Mouse (Mus musculus): ENCODE data around the gene Fgf22.

Fgf22 gene

DNA sequence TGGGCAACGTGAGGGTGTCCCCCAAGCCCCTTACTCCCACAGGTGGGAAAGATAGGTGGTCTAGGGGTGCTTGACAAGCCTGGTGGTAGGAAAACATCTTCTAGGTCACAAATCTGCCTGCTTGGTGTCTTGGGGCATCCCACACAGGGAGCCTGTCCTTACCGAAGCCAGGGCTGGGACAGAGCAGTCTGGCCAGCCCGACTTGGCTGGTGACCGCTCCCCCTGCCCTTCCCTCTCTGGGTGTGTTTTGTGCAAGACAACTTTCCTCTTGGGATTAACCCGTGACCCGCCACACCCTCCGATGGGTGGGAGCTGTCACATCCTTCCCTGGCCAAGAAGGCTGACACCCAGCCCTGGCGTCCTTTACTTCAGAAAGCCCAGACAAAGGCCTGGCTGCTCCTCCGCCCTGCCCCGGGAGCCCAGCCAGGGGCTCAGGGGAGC, 39.6 kb downstream of the Fgf22 start:
- DNase-seq: peak in 1 of 2 experiments; percentile 26

DNA sequence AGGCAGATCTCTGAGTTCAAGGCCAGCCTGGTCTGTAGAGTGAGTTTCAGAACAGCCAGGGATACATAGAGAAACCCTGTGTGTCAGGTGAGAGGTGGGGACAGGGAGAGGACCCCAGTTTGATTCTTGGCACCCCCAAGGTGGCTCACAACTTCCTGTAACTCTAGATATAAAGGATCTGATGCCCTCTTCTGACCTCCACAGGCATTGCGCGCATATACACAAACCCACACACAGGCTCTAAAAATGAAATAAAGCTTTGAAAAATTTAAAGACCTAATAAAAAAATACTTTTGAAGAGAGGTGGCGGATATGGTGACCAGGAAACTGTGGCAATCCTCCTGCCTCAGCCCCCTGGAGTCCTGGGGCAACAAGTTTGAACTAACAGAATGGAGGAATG, 41.0 kb downstream of the Fgf22 start:
- DNase-seq: no peak

DNA sequence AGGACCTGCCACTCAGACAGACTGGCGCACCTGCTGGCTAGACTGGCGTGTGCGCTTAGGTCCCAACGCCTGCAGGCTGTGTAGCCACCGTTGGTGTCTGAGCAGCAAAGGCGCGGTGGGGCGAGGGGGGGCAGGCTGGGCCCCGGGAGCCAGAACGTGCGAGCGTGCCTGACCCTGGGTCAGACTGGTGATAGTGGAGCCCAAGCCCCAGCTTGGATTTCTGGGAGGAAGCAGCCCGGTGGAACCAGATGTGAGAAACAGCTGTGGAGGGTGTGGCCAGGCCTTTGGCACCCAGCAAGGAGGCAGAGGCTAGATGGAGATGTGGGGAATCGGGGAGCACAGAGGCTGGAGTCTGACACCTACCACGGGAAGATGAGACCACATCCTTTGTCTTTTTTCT, 42.5 kb downstream of the Fgf22 start:
- DNase-seq: no peak

DNA sequence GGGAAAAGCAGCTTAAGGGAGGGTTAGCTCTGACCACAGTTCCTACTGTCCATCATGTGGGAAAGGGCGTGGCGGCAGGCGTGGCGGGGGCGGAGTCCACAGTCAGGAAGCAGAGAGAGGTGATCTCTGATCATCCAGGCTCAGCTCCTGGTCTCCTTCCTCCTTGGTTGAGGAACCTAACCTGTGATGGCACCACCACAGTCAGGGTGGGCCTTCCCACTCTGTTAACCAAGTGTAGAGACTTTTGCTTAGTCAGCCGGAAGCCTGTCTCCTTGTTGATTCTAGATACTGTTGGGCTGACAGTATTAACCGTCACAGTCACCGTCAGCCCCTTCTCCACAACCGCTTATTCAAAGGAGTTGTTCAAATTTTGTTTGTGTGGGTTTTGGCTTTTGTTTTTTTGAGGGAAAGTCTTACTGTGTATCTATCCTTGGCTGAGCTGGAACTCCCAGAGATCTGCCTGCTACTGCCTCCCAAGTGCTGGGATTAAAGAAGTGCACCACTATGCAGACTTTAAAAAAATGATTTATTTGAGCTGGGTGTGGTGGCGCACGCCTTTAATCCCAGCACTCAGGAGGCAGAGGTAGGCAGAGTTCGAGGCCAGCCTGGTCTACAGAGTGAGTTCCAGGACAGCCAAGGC, 43.5 kb downstream of the Fgf22 start:
- DNase-seq: no peak

DNA sequence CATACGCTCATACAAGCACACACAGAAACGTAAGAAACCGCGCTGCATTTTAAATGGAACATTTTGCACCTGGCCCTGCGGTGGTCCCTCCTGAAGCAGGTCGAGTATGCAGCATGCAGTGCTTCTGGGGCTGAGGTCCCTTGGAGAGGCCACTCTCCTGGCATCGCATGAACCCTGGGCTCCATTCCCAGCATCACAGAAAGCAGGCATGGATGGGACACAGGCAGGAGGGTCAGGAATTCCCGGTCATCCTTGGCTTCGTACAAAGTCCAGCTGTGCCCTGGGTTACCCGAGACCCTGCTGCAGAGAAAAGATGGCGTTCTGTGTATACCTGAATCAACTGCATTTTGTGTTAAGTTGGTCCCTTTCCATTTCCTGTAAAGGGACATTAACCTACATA, 45.6 kb downstream of the Fgf22 start:
- no peak for DNase-seq

DNA sequence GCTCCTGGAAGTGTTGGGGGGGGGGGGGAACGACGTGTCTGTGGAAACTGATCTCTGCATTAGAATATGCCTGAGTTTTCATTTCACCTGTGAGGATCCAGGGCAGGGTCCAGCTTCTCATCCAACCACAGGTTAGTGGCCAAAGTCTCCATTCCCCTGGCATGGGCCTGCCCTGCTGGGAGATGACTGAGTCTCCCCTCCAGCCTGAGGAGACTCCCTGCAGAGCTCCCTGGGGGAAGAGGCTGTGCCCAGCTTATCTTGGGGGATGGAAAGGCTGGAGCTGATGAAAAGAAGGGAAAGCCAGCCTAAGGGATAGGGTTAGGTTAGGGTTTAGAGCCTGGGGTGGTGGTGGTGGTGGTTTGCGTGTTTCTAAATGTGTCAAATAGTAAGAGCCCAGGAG, 47.0 kb downstream of the Fgf22 start:
- no peak for DNase-seq

DNA sequence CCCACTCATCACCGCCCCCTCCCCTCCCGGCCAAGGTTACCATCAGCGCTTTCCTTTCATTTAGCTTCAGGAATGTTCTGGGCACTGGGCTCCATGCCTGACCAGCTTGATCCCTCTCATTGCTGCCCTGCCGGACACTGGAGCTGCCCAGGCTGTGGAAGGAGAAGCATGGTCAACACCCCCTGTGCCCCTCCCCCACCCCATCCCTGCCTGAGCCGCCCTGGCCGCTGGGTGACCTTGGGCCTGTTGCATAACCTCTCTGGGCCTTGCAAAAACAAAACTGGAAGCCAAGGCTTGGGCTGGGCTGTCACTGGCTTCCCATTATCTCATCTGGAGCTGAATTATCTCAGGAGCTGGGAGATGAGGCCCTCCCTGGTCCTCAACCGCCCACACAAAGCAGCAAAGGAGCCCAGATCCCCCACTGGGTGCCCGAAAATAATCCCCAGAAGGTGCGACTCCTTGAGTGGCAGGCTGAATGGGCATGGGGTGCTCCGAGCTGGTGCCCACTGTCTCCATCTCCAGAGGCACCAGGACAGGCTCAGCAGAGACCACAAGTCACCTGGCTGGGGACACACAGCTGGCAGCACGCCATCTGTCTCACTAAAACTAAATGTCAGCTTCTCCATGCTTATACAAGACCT, 47.6 kb downstream of the Fgf22 start:
- no peak for DNase-seq

DNA sequence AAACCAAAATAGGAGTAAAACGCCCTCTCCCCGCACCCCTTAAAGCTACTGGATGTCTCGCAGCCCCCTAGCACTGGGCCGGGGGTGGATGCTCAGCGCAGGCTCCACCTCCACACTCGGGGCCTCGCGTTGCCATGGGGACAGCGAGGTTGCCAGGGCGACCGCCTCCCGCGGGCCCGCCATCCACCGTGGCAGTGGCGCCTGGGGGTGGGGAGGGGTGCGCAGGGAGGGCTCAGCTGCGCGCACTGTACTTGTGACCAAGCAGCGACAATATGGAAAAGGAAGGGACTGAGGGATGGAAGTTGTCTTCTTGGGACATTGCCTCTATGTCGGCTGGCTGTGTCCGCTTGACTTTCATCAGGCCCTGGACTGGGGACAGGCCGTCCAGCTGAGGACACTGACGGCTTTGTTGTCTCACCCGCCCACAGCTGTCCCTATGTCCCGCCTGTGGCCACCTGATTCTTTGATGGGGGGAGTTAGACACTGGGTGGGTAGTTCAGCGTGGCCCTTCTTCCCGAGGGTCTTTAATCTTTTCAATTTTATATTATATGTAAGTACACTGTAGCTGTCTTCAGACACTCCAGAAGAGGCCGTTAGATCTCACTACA, 48.9 kb downstream of the Fgf22 start:
- DNase-seq: no peak

DNA sequence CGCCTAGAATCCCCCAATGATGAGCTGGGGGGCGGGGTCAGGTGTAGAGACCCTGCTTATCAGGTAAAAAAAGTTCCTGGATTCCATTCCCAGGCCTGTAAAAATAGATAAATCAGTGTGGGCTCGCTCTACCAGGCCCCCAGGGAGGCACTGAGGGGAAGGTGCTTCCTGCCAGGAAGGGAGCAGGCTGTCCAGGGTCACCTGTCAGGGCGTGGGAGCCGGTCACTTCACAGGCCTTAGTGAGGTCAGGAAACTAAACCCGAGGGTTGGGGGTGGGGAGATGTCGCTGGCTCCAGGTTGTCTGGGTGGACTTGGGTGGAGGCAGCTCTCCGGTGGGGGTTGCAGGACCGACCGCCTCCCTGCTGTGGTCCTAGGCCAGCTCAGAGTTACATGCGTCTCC, 50.8 kb downstream of the Fgf22 start:
- no peak for DNase-seq

DNA sequence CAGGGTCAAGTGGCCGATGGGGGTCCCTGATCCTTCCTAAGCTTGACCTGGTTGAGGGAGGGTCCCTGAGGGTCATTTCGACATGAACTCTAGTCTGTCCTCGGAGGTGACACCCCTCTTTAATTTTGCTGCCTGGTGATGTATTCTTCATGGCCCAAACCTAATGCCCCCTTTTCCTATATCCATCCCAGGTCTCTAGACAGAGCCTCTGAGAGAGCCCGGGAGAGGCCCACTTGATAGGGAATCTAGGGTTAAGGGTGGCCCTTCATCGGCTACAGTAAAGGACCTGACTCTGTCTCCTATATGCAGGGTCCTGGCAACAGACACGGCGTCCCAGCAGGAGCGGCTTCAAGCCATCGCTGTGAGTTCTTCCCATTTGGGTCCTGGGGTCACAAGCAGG, 51.5 kb downstream of the Fgf22 start:
- DNase-seq: no peak

DNA sequence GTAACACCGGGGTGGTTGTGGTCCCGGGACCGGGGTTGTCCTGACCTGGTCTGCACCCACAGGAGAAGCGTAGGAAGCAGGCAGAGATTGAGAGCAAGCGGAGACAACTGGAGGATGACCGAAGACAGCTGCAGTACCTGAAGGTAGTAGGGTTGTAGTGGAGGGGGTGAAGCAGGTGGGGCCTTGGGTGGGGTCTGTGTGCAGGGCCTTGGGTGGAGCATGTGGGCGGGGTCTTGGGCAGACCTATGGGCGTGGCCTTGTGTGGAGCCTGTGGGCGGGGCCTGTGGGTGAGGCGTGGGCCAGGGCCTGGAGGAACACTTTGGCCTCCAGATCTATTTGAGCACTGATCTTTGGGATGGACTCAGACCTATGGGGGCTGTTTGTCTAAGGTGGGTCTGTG, 52.1 kb downstream of the Fgf22 start:
- no peak for DNase-seq

DNA sequence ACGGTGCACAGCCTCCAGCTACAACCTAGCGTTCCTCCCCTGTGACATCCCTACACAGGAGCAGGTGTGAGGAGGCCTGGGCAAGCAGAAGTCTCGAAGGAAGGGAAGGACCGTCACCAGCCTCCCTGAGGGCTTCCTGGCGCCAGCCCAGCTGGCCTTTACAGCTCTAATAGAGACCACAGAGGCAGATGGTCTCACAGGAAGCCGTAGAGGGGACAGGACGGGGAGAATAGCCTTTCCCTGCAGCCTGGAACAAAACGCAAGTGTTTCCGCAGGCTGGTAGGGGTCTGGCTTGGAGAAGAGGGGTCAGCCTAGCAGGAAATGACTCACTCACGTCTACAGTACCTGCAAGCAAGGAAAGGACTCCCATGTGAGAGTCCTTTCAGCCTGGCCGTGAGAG, 53.0 kb downstream of the Fgf22 start:
- no peak for DNase-seq
